Comparison of ENCODE assay signal across 8 mouse cellular contexts in the genomic region with DNA sequence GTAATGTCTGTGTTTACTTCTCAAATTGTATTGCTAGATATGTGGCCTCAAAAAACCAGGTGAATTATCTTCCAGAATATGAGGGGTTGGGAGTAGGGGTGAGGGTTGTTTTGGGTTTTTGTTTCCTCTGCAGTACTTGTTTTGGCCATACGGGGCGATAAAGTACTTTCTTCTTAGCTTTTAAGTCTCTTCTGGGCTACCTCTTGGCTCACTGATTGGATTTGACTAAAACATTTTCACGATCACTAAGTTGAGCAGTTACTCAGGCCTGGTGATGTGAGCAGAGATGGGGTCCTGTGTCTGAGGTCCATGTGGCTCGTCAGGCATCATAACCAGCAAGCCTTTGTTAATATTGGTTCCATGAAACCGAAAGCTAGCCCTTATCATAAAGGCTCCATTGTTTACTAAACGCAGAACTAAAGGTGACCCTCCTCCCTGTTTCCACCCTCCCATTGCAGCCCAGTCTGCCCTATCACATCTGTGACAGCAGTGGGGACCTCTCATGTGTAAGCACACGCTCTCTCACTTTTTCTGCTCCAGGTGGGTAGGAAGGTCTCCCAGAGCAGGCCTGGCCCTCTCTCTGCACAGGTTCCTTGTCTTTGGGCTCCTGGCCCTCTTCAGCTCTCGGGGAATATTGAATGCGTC. TPM values are rescaled to one million over a fixed set of nuclear protein-coding genes. Genes with fewer than 3 reads are reported as not detected.
DNase-seq lines count a peak whose midpoint lies in the region; ATAC-seq and TF ChIP-seq lines count a peak whose summit lies in the region.

No protein-coding gene starts in this region.

- H3K4me2 ChIP-seq in heart, postnatal 0 days (ENCODE audit: low read depth, low read length) = no peak overlapping the region

- H3K27ac ChIP-seq in layer of hippocampus, adult 2 months = peak overlapping the region; percentile 28; the same call in 1 of the 2 replicates
- 0 out of 2 replicates have a peak overlapping the region, but pooled peaks have one; percentile 16 for H3K27ac ChIP-seq in heart, postnatal 0 days (ENCODE audit: low read depth)
- H3K27ac ChIP-seq in forebrain, embryonic 10.5 days = no peak overlapping the region

- 59% methylated on average over 9 of the region's 9 CpGs for WGBS in heart, postnatal 0 days
- 65% methylated on average over 9 of the region's 9 CpGs for WGBS in forebrain, embryonic 10.5 days

- DNase-seq in layer of hippocampus, adult 2 months (ENCODE audit: low spot score in 2 of 2) = no peak
- DNase-seq in layer of hippocampus, adult 9-11 months = no peak
- DNase-seq in R1 (ENCODE audit: low read depth, low spot score) = peak; percentile 71
- peak; percentile 35 for DNase-seq in heart, postnatal 0 days (ENCODE audit: low spot score)
- no peak for DNase-seq in forebrain, embryonic 10.5 days (ENCODE audit: extremely low spot score, low spot score)
- DNase-seq in ovary, postnatal 14 days (ENCODE audit: low spot score) = no peak

- no peak overlapping the region for H3K9ac ChIP-seq in heart, postnatal 0 days (replicated peaks; ENCODE audit: low read depth, low read length)

- peaks cover 5% of the 10 kb centered on the region for H3K4me1 ChIP-seq in heart, postnatal 0 days (ENCODE audit: control insufficient read depth, insufficient read depth)
- H3K4me1 ChIP-seq in forebrain, embryonic 10.5 days = peaks cover 5% of the 10 kb centered on the region; the same call in 1 of the 2 replicates

- H3K9me3 ChIP-seq in heart, postnatal 0 days (replicated peaks; ENCODE audit: control insufficient read depth, low read length) = no peaks in the 10 kb centered on the region
- no peaks in the 10 kb centered on the region for H3K9me3 ChIP-seq in forebrain, embryonic 10.5 days

- 0 out of 2 replicates have a peak, but pooled peaks have one; percentile 18 for ATAC-seq in heart, postnatal 0 days (ENCODE audit: insufficient read depth, low read depth)
- ATAC-seq in megakaryocyte progenitor cell, adult 5-6 weeks (replicated peaks; ENCODE audit: poor library complexity) = peak; percentile 76
- no peak for ATAC-seq in cerebellum, adult (ENCODE audit: insufficient number of reproducible peaks, low FRiP score, low TSS enrichment)

- H3K36me3 ChIP-seq in heart, postnatal 0 days (replicated peaks; ENCODE audit: control insufficient read depth, insufficient read depth, low read length) = peaks cover 8% of the 10 kb centered on the region
- H3K36me3 ChIP-seq in forebrain, embryonic 10.5 days (replicated peaks) = peaks cover 36% of the 10 kb centered on the region

- H3K27me3 ChIP-seq in heart, postnatal 0 days (ENCODE audit: control insufficient read depth, insufficient read depth, low read length) = no peaks in the 10 kb centered on the region
- H3K27me3 ChIP-seq in forebrain, embryonic 10.5 days (ENCODE audit: poor library complexity, severe bottlenecking) = no peaks in the 10 kb centered on the region

- TF ChIP-seq CTCF in layer of hippocampus, adult 2 months (conservative IDR thresholded peaks at IDR 0.05) = peak; percentile 78
- peak; percentile 54 for TF ChIP-seq CTCF in heart, postnatal 0 days (IDR thresholded peaks at IDR 0.05; ENCODE audit: low read depth)

- peak overlapping the region; percentile 4; the same call in 1 of the 2 replicates for H3K4me3 ChIP-seq in layer of hippocampus, adult 2 months
- H3K4me3 ChIP-seq in heart, postnatal 0 days (ENCODE audit: low read depth, low read length) = no peak overlapping the region
- no peak overlapping the region for H3K4me3 ChIP-seq in forebrain, embryonic 10.5 days

- no peak for TF ChIP-seq EP300 in heart, postnatal 0 days (IDR thresholded peaks at IDR 0.05; ENCODE audit: low read depth)

RNA-seq across cellular contexts. Expression of a gene that starts 47.5 kb away (rescaled TPM):
- total RNA-seq in layer of hippocampus, adult 2 months (2021) = 1 to 10 TPM; 1.8 to 2.3 TPM
- total RNA-seq in heart, postnatal 0 days (2014; rRNA removed; ENCODE audit: low replicate concordance) = 0.57 TPM in 1 of 2 replicates, not detected in the other
- 0.23 and 0.45 TPM in 2 replicates for polyA plus RNA-seq in heart, postnatal 0 days (2015; fragmentation: Nextera tagmentation; extraction: Ambion mirVana)
- total RNA-seq in megakaryocyte progenitor cell, adult 5-6 weeks (2015) = 2.1 and 2.5 TPM in 2 replicates
- total RNA-seq in megakaryocyte progenitor cell, adult 5-6 weeks (2017) = 1.2 and 1.9 TPM in 2 replicates
- 1.4 TPM in 2 replicates for polyA plus RNA-seq in forebrain, embryonic 10.5 days (2016; fragmentation: Nextera tagmentation; extraction: Ambion mirVana)

RNA-seq across cellular contexts. Expression of a gene that starts 53.5 kb away (rescaled TPM):
- total RNA-seq in layer of hippocampus, adult 2 months (2021) = 10 to 100 TPM; 48.8 to 63.0 TPM
- total RNA-seq in heart, postnatal 0 days (2014; rRNA removed; ENCODE audit: low replicate concordance) = 45.0 and 46.6 TPM in 2 replicates
- polyA plus RNA-seq in heart, postnatal 0 days (2015; fragmentation: Nextera tagmentation; extraction: Ambion mirVana) = 6.7 and 7.9 TPM in 2 replicates
- total RNA-seq in megakaryocyte progenitor cell, adult 5-6 weeks (2015) = 0.47 and 1.3 TPM in 2 replicates
- total RNA-seq in megakaryocyte progenitor cell, adult 5-6 weeks (2017) = 0.62 TPM in 1 of 2 replicates, not detected in the other
- polyA plus RNA-seq in forebrain, embryonic 10.5 days (2016; fragmentation: Nextera tagmentation; extraction: Ambion mirVana) = not detected in 2 replicates

RNA-seq across cellular contexts. Expression of a gene that starts 58.4 kb away (rescaled TPM):
- 10 to 100 TPM; 49.0 to 50.5 TPM for total RNA-seq in layer of hippocampus, adult 2 months (2021)
- total RNA-seq in heart, postnatal 0 days (2014; rRNA removed; ENCODE audit: low replicate concordance) = 13.6 and 20.7 TPM in 2 replicates
- 8.9 and 9.9 TPM in 2 replicates for polyA plus RNA-seq in heart, postnatal 0 days (2015; fragmentation: Nextera tagmentation; extraction: Ambion mirVana)
- total RNA-seq in megakaryocyte progenitor cell, adult 5-6 weeks (2015) = 30.1 and 37.2 TPM in 2 replicates
- 20.9 and 29.1 TPM in 2 replicates for total RNA-seq in megakaryocyte progenitor cell, adult 5-6 weeks (2017)
- 16.5 and 18.7 TPM in 2 replicates for polyA plus RNA-seq in forebrain, embryonic 10.5 days (2016; fragmentation: Nextera tagmentation; extraction: Ambion mirVana)

Comparison
In these comparisons a context has a peak if more than half of its experiments do, and no peak if none do; other contexts are left out.
1. DNase-seq: peak in R1 (single experiment) and heart, postnatal 0 days (single experiment); none in layer of hippocampus, adult 2 months (0 of 2), layer of hippocampus, adult 9-11 months (single experiment), forebrain, embryonic 10.5 days (single experiment) and ovary, postnatal 14 days (single experiment).
2. RNA of a gene that starts 53.5 kb away (total RNA-seq): 48.8 to 63.0 TPM in layer of hippocampus, adult 2 months and 45.0 to 46.6 TPM in heart, postnatal 0 days; 0.47 to 1.3 TPM in megakaryocyte progenitor cell, adult 5-6 weeks; every median in the first group is over 10 times any median in the second.